Mouse (Mus musculus): ENCODE data around the gene Mical3.

The Mical3 gene

DNA sequence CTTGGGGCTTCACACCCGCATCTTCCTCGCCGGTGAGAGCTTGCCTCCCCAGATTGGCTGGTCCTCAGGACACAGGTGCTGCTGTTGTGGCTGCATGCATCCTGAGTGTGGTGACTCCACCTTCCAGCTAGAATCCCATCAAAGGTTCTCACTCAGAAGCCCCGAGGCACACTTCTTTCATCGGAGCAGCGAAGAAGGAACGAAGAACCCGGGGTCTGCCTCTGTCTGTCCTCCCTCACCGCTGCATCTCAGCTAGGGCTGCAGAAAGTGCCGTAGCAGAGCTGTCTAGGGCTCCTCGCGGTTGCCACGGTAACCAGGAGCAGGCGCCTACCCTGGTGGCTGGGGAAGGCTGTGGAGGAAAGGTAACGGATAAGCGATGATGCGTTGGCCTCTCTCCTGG is at the start of gene Mical3:
Mical3 (minus strand) TSS at position 227 of the 400 bp plus-strand sequence.
- in situ Hi-C loops (cut with MseI, MboI) = loop anchor here in 1 of 2 experiments (5.0 kb wide), 1 partner anchor 47 kb away; no protein-coding TSS in a partner anchor

DNA sequence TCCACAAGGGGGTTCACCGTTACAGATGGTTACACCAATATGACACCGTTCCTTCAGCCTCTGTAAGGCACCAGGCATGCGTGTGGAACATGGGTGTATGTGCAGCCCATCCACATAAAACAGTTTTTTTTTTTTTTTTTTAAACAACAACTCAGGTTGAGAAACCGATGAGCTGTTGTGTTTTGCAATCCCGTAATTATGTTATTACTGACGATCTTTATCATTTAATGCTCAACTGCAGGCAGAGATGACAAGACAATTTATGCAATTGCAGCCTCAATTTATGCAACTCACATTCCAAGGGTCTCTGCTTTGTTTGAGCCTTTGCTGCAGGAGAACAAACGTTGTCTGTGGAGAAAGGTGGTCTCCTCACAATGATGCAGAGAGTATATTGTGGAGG is 49.0 kb upstream of the Mical3 start:
- in situ Hi-C loops (cut with MseI, MboI) = loop anchor here in 1 of 2 experiments (5.0 to 10.0 kb wide), 2 partner anchors 48 to 205 kb away; partner anchors contain the start of gene Mical3

DNA sequence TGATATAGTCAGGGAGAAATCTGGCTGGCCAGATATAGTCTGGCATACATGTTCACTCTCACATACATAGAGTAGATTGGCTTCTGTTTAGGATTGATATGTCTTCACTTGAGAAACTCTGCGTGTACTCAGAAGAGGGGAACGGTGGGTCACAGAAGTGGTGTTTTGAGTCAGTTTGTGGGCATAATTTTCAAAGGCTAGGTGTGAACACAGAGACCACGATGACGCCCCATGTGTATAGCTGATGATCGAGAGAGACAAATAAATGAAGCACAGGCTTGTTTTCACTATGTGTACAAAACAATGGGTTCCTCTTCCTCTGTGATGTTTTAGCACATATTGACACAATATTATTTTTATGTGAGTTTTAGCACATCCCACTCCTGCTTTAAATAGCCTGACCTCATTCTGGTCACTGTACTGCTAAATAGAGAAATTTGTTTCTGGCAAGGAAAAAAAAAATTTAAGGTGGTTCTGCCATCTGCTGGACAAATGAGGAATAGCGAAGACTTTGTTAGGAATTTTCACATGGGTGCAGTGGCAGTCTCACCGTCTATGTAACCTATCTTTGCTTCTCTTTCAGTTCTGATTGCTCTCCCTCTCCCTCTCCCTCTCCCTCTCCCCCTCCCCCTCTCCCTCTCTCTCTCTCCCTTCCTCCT is 48.0 kb upstream of the Mical3 start:
- in situ Hi-C loops (cut with MseI, MboI) = loop anchor here in 1 of 2 experiments (5.0 to 10.0 kb wide), 2 partner anchors 47 to 204 kb away; partner anchors contain the start of gene Mical3

DNA sequence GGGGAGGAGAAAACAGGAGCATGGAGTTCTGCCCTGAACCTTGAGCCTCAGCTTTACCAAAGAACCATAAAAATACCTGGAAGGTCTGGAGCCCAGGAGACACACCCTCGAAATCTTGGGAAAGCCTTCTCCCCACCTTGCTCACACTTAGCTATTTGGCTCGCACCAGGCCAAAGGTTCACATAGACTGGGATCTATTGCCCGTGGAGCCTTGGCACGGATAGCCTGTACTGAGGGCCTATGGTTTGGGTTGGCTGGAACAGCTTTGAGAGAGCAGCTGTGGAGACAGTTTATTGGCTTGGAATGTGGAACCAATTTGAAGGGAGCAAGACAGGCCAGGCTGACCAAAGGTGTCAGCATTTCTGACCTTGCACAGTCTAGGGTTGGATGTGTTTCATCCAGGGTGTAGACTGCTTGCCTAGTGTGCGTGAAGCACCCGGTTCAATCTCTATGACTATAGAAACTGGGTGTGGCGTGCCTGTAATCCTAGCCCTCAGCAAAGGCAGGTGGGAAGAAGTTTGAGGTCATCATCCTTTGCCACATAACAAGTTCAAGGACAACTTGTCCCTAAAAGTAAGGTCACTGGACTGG is 46.4 kb upstream of the Mical3 start:
- in situ Hi-C loops (cut with MseI, MboI) = loop anchor here in 1 of 2 experiments (5.0 to 10.0 kb wide), 2 partner anchors 45 to 202 kb away; partner anchors contain the start of gene Mical3

DNA sequence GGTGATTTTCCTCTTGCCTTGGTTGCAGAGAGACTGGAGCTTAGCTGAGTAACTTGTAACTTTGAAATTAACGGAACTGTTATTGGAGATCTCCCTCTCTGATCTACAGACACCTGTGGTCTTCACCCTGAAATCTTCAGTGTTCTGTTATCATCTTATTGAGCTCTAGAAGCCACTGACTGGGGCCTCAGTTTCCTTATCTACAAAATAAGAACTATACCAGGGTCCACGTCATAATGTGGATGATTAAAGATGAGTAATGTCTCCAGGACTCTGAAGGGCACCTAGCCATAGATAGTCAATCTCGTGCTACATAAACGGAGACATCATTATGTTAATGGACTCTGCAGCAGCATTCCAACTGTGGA is 45.9 kb upstream of the Mical3 start:
- in situ Hi-C loops (cut with MseI, MboI) = loop anchor here in 1 of 2 experiments (5.0 to 10.0 kb wide), 2 partner anchors 44 to 202 kb away; partner anchors contain the start of gene Mical3

DNA sequence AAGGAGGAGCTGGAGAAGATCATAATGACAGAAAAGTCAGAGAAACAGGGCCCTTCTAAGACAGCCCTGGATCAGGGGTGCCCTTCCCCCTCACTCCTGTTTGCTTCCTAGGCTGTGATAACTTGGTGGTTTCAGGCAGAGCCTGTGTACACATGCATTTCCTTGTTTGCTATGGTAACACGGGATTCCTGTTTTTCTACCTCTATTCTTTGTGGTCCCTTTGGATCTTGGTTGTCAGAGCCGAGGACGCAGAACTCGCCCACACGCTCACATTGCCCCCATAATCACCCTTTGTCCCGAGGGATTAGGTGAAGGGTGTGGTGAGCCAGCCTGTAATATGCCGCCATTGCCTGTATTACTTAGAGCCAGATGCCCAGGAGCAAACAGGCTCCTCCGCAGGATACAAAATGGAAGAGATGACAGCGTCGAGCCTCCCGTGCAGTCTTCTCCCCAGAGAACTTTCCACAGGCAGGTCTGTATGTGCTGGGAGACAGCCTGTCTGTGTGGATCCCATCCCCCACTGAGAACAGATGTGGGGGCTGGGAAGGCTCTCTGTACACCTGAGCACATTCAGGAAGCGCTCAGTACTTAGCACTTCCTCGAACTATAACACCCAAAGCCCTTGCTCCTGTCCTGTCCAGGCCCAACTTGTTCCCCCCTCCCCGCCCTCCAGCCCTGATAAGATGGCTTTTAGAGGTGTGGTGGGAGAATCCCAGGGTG is 45.4 kb upstream of the Mical3 start:
- in situ Hi-C loops (cut with MseI, MboI) = loop anchor here in 1 of 2 experiments (5.0 to 10.0 kb wide), 2 partner anchors 44 to 201 kb away; partner anchors contain the start of gene Mical3

DNA sequence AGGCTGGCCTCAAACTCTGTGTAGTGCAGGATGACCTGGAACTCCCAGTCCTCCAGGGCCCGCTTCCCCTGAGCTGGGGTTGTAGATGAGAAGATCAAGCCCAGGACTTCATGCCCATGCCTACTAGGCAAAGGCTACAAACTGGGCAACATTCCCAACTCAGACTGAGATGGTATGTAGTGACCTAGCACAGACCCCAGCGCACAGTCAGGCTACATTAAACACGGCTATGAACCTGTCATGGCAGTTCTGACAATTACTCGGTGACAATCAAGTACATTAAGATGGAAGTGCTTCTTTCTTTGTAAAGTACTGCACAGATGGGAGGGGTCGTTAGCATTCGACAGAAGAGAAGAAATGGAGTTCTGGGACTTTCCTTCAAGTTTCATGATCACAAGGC is 44.0 kb upstream of the Mical3 start:
- in situ Hi-C loops (cut with MseI, MboI) = loop anchor here (5.0 to 10.0 kb wide), 3 partner anchors 37 to 200 kb away; partner anchors contain the start of gene Mical3 (in 1 of the 2)

DNA sequence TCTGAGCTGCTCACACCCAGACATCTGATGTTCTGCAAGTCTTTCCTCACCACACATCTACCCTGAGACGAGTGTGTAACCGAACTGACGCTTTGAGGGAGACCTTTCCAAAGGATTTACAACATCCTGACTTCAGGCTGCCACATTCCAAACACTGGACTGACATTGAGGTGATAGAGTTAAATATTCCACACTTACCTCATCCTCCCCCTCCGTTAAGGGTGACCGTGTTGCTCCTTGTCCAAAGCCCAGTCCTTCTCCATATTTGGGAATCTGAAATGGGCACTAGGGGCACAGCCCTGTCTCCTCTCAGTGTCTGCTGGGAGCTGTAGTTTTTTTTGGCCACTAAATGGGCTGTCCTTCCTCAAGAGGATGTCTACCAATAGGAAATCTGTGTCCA is 42.7 kb upstream of the Mical3 start:
- in situ Hi-C loops (cut with MseI, MboI) = loop anchor here (5.0 to 10.0 kb wide), 2 partner anchors 36 to 199 kb away; no protein-coding TSS in a partner anchor

DNA sequence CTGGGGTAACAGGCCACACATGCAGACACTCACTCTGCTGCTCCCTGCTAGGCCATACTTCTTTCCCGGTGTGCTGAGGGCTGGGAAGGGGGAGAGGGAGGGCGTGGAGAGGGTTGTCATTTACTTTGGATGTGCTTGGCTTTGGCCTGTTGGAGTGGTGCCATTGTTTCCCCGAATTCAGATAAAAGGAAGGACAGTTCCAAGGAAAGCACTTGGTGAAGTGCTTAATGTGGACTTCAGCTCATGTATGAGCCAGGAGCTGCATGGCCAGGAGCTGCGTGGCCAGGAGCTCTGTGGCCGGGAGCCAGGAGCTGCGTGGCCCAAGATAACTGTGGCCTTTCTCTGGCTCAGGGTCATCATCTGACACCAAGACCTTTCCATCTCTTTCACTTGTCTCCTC is 40.3 kb upstream of the Mical3 start:
- in situ Hi-C loops (cut with MseI, MboI) = loop anchor here (5.0 to 10.0 kb wide), 2 partner anchors 34 to 196 kb away; no protein-coding TSS in a partner anchor

DNA sequence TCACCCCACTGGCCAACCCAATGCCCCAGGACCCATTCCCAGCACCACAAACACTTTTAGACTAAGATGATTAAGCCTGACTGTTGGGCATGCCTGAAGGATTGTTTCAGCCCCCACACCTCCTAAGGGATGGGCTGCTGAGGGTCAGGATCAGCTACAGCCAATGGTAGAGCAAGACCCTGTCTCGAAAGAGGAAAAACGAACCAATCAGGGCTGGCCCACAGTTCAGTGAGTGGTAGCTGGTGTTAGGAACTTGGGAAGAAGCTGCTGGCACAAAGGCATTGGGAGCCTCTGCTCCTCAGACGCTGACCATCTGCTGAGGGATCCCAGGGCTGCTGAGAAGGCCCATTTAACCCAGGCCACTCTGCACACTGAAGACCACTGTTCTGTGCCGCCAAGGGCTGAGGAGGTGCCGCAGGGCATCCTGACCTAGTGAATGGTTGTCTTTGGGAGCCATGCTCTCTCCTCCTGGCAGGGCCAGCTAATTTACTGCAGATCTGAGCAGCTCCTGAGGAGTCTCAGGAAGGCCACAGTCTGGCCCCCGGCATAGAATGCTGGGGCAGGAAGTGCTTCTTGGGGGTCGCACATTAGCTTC is 36.7 kb upstream of the Mical3 start:
- in situ Hi-C loops (cut with MseI, MboI) = no loop called here

DNA sequence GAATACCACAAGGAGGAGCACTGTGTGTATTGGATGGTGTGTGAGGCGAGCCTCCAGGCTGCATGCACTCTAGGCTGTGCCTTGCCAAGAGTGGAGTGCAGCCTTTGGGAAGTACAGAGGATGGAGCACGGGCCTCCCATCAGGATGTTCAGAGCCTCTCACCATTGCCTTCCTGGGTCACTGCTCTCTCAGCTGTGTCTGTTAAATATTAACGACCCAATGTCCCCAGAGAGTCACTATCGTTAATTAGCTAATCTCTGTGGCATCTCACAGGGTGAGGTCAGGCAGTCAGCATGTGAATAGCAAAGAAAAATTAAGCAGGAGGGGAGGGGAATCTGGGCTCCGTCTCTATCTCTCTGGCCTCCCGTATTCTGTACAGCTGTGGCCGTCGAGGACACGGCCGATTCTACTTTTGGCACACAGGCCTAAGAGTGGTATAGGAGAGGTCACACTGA is 35.3 kb upstream of the Mical3 start:
- in situ Hi-C loops (cut with MseI, MboI) = no loop called here

DNA sequence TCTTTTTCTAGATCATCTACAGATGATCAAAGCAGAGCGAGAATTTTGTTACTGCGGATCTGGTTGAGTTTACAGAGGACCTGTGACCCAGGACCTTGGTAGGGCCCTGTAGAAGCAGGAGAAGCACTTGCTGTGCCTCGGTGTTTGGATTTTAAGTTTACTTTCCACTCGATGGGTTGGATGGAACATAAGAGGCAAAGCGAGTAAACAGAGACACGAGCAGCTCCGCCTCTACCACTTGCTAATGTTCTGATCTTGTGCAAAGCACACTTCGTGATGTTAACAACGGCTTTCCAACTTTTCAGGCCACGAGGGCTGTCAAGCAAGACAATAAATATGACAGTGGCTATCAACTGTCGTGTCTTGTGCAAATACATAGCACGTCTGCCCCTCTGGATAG is 31.8 kb upstream of the Mical3 start:
- in situ Hi-C loops (cut with MseI, MboI) = no loop called here

DNA sequence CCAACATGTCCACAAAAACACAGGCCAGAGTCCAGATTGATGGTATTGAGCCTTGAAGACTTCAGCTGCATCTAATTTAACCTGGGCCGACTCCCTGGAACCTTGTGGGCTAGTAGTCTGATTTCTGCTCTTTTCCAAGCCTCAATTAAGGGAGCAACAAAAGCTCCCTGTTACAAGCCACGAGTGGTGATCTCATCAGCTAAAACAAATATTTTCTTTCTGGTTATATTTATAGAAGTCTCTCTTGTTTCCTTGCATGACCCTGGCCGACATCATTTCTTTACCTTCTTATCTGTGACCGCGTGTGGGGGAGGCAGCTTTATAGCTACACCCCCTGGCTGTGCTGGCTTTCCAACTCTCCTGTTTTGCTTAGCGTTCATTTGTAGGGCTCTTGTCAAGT is 29.3 kb upstream of the Mical3 start:
- in situ Hi-C loops (cut with MseI, MboI) = no loop called here

DNA sequence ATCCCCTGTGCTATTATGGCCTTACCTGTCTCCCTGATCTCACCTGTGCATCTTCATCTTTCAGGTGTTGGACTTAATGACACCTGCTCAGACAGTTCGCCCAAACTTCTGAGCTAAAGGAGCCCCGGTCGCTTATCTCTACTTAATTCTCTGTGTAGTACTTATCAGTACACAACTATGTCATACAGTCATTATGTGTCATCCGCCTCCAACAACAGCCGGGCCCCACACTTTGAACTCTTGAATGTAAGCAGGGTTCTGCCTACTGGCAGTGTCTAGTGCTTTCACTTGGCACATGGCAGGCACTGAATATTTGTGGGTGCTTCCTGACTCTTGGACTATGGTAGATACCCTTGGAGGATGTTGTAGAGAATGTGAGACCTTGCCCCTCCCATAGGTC is 28.8 kb upstream of the Mical3 start:
- in situ Hi-C loops (cut with MseI, MboI) = no loop called here

DNA sequence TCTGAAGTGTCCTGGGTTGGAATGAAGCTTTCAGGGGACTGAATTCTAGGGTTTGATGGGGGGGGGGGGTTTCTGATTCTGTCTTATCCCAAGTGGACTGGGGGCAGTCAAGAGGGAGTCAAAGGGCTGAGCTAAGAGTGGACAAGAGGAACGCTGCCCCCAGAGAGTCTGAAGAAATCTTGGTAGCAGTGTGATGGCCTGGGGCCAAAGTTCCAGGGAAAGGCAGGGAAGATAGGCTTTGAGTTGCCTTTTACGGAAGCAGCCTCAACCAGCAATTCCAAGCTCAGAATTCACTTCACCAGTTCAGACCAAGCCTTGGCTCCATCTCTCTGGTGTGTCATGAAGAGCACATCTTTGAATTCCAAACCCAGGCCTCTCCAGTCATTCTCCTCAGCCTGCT is 25.2 kb upstream of the Mical3 start:
- in situ Hi-C loops (cut with MseI, MboI) = no loop called here

DNA sequence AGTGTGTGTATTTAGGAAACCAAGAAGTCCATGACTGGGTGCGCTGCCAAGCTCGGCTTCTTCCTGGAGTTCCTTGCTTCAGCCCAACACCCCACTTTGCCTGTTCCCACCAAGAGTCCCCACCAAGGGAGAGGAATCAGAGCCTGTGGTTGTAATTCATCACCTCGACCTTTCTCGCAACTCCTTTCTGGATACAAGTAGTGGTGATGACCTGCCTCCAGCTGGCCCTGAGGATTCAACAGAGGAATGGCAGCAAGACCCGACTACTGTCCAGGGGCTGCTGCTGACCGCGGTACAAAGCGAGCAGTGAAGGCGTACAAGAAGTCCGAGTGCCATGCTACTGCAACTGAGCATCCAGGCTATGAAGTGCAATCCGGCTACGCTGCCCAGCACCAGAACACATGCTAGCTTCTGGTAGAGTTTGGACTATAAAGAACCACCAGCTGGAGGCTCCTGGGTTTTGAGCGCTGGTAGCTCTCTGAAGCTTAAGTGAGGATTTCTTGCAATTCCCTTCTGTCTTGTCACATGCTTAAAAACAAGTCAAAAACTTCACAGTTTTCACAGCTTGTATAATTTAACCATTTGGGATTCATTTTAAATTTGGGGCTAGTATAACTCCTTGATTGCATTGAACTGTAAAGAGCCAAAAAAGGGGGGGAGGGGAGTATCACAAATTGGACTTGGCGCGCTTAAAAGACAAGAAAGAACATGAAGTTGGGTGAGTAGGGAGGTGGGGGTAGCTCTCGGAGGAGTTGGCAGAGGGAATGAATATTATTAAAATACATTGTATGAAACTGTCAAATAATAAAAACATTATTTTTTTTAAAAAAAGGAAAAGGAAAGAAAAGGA is 23.9 kb upstream of the Mical3 start:
- in situ Hi-C loops (cut with MseI, MboI) = no loop called here

DNA sequence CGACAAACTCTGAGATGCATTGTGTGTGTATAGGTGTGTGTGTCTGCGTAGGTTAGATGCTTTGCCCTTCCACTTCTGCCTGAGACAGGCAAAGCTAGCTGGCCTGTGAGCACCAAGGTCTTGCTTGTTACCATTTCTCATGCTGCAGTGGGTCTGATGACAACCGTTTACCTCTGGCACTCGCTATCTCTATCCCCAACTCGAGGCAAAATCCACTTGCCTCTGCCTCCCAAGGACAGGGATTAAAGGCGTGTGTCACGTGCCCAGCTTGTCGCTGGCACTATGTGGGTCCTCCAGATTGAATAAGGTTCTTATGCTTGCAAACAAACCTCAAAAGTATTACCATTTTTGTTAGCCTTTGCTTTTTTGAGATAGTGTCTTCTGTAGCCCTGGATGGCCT is 22.4 kb upstream of the Mical3 start:
- in situ Hi-C loops (cut with MseI, MboI) = no loop called here

DNA sequence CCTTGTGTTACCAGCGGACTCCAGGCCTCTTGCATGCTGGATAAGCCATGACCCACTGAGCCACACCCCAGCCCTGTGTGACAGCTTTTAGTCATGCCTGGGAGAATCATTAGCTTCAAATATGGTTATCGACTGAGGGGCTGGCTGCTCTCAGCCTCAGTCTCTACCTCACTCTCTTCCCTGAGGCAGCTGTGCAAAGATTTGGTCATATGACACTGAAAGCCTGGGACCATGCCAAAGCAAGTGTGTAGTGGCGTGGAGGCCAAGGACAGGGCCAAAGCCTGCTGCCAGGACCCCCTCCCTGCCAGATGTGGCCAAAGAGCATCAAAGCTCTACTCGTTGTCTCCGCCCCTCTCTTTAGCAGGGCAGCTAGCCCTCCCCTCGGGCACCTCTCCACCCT is 20.9 kb upstream of the Mical3 start:
- in situ Hi-C loops (cut with MseI, MboI) = no loop called here

DNA sequence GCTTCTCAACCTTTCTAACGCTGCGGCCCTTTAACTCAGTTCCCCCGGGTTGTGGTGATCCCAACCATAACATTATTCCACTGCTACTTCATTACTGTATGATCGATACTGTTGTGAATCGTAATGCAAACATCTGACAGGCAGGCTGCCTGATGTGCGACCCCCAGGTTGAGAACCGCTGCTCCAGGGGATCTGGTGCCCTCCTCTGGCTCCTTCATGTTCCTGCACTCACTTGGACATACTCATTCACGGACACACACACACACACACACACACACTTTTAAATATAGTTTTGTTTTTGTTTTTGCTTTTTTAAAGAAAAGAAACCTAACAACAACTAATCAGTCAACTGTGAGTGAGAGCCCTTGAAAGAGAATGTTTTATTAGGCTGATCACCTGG is 19.3 kb upstream of the Mical3 start:
- in situ Hi-C loops (cut with MseI, MboI) = no loop called here

DNA sequence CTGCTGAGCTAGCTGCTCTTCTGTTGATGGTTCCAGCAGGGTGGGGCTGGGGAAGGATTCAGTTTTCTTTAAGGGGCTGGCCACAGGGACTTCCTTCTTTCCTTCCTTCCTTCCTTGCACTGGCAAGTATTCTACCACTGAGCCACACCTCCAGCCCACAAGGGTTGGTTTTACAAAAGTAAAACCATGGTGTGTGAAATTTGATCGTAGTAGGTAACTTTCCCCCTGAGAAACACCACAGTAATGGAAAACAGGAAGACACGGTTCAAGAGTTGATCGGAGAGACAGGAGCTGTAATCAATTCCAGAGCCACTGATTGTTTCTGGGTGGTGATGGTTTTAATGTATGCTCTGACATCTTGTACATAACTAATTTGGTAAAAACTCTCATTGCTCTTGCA is 18.6 kb upstream of the Mical3 start:
- in situ Hi-C loops (cut with MseI, MboI) = no loop called here

DNA sequence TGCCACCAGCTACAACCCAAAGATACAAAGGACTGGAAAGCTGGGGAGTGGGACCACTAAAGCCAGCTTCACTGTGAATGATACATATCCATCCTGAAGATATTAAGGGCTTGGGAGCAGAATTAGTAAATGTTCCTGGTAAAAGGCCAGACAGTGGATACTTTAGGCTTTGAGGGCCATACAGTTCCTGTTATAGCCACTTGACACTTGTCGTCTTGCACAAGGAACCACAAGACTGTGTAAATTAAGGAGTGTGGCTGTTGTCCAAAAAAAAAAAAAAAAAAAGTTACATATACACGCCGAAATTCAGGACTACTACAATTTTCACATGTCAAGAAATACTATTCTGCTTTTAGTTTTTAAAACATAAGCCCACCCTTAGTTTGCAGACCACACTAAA is 17.6 kb upstream of the Mical3 start:
- in situ Hi-C loops (cut with MseI, MboI) = no loop called here

All from mouse trophoblast stem cell (cell line).